Mouse (Mus musculus): Measurements from ENCODE around the gene Abhd10. TPM values are rescaled to one million over a fixed set of nuclear protein-coding genes. Genes with fewer than 3 reads are reported as not detected.

The Abhd10 gene
- total and polyA plus RNA-seq, 3 experiments, result 4.0 to 23.9 (median 16.3) TPM

- no peaks in the 10 kb centered on the region for H3K36me3 ChIP-seq (replicated peaks)
- H3K9me3 ChIP-seq (replicated peaks), result no peaks in the 10 kb centered on the region
- DNase-seq (ENCODE audit: low spot score) (no peak), ATAC-seq (ENCODE audit: extremely low read depth, insufficient number of reproducible peaks, low FRiP score, poor library complexity, severe bottlenecking) (no peak)
- no peak for TF ChIP-seq GATA1 (IDR thresholded peaks at IDR 0.05; ENCODE audit: borderline replicate concordance, low read length)
- no peak for TF ChIP-seq GATA2 (IDR thresholded peaks at IDR 0.05; ENCODE audit: borderline replicate concordance, low read depth, low read length)
- TF ChIP-seq POLR2AphosphoS5 (IDR thresholded peaks at IDR 0.05; ENCODE audit: insufficient replicate concordance, low read depth, low read length), result no peak
- no peak for TF ChIP-seq CTCF (IDR thresholded peaks at IDR 0.05; ENCODE audit: low read depth, low read length)
- TF ChIP-seq TAL1 (conservative IDR thresholded peaks at IDR 0.05; ENCODE audit: low read depth, low read length), result no peak
- no peak overlapping the region for H3K4me3 ChIP-seq (ENCODE audit: low read depth, low read length)
- no peaks in the 10 kb centered on the region for H3K4me1 ChIP-seq (ENCODE audit: insufficient read depth, low read depth, low read length)
- H3K27me3 ChIP-seq (ENCODE audit: insufficient read depth, low read length), result 0 out of 2 replicates have a peak, but pooled peaks cover 3% of the 10 kb centered on the region
Observed at GRCm38 (mm10) chr16:45762859-45763505, 20.2 kb upstream of the Abhd10 start.

DNA sequence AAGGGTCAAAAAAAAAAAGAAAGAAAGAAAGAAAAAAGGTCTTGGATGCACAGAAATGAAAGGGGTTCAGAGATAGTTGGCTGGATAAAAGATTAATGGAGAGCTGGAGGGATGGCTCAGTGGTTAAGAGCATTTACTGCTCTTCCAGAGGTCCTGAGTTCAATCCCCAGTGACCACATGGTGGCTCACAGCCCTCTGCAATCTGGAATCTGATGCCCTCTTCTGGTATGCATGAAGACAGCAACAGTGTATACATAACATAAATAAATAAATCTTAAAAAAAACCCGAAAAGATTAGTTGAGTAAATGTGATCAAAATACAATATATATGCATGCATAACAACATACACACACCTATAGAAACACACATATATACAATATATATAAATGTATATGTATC, 18.7 kb upstream of the Abhd10 start:
- Histone ChIP-seq H3K4me3 (ENCODE audit: low read depth, low read length) (no peak overlapping the region), H3K4me1 (ENCODE audit: insufficient read depth, low read depth, low read length) (no peaks in the 10 kb centered on the region), H3K36me3 (replicated peaks) (no peaks in the 10 kb centered on the region), H3K27me3 (ENCODE audit: insufficient read depth, low read length) (0 out of 2 replicates have a peak, but pooled peaks cover 3% of the 10 kb centered on the region), H3K9me3 (replicated peaks) (no peaks in the 10 kb centered on the region)
- TF ChIP-seq GATA2 (IDR thresholded peaks at IDR 0.05; ENCODE audit: borderline replicate concordance, low read depth, low read length), result no peak
- no peak for TF ChIP-seq GATA1 (IDR thresholded peaks at IDR 0.05; ENCODE audit: borderline replicate concordance, low read length)
- TF ChIP-seq POLR2AphosphoS5 (IDR thresholded peaks at IDR 0.05; ENCODE audit: insufficient replicate concordance, low read depth, low read length), result no peak
- no peak for TF ChIP-seq CTCF (IDR thresholded peaks at IDR 0.05; ENCODE audit: low read depth, low read length)
- TF ChIP-seq TAL1 (conservative IDR thresholded peaks at IDR 0.05; ENCODE audit: low read depth, low read length), result no peak
- DNase-seq (ENCODE audit: low spot score) (no peak), ATAC-seq (ENCODE audit: extremely low read depth, insufficient number of reproducible peaks, low FRiP score, poor library complexity, severe bottlenecking) (no peak)

DNA sequence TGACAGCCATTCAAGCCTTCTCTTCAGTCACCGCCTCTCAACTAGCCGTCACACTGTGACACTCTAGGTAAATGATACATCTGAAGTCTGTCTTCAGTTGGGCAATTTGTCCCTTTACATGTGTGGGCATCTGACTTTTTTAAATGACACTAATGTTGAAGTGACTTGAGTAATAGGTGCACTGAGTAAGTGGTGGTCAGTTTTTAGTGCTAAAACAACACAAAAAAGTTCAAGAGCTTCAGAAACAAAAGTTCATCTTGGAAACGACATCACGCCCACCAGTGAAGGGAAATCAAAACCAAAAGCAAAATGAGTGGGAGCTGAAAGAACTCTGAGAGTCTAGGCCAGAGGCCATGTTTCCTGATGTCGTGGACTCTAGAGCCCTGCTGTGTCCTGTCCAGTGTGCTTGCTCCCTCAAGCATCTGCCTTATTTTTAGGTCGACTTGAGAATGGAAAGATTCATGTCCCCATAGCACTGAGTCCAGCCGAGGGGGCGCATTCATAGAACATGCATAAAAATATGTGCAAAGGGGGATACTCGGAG, 16.0 kb upstream of the Abhd10 start:
- H3K27me3 ChIP-seq (ENCODE audit: insufficient read depth, low read length), result no peaks in the 10 kb centered on the region
- H3K4me1 ChIP-seq (ENCODE audit: insufficient read depth, low read depth, low read length), result no peaks in the 10 kb centered on the region
- ATAC-seq (ENCODE audit: extremely low read depth, insufficient number of reproducible peaks, low FRiP score, poor library complexity, severe bottlenecking) (no peak), DNase-seq (ENCODE audit: low spot score) (no peak)
- no peaks in the 10 kb centered on the region for H3K9me3 ChIP-seq (replicated peaks)
- TF ChIP-seq GATA1 (IDR thresholded peaks at IDR 0.05; ENCODE audit: borderline replicate concordance, low read length), result no peak
- no peak for TF ChIP-seq CTCF (IDR thresholded peaks at IDR 0.05; ENCODE audit: low read depth, low read length)
- TF ChIP-seq POLR2AphosphoS5 (IDR thresholded peaks at IDR 0.05; ENCODE audit: insufficient replicate concordance, low read depth, low read length), result no peak
- no peak for TF ChIP-seq GATA2 (IDR thresholded peaks at IDR 0.05; ENCODE audit: borderline replicate concordance, low read depth, low read length)
- no peak for TF ChIP-seq TAL1 (conservative IDR thresholded peaks at IDR 0.05; ENCODE audit: low read depth, low read length)
- no peak overlapping the region for H3K4me3 ChIP-seq (ENCODE audit: low read depth, low read length)
- no peaks in the 10 kb centered on the region for H3K36me3 ChIP-seq (replicated peaks)

DNA sequence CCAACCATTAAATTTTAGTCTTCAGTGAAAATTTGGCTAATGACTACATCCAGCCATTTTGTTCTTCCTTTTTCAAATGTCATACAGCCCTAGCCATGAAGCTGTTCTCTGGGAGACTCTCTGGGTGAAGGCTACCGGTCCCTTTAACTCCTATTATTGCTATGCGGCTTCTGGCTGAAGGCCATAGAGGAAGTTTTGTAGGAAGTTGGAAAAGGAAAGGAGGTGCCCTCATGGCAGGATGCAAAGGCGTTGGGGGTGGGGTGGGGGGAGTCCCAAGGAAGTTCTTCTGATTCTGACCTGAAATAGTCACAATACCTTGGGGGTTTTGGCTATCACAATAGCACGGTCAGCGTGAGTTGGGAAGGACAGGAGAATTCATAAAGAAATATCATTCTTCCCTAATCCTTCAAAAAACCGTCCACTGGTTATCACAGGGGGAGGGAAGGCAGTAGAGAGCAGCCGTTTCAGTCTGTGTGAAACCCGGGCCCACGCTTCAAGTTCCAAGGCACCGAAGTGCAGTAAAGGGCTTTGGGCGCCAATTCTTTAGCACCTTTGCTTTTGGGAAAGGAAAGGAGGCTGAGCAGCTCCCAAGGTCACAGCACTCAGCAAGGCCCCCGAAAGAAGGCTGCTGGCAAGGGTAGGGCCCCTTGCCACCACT, 14.8 kb upstream of the Abhd10 start:
- ATAC-seq (ENCODE audit: extremely low read depth, insufficient number of reproducible peaks, low FRiP score, poor library complexity, severe bottlenecking) (no peak), DNase-seq (ENCODE audit: low spot score) (no peak)
- no peak overlapping the region for H3K4me3 ChIP-seq (ENCODE audit: low read depth, low read length)
- H3K27me3 ChIP-seq (ENCODE audit: insufficient read depth, low read length), result no peaks in the 10 kb centered on the region
- no peaks in the 10 kb centered on the region for H3K4me1 ChIP-seq (ENCODE audit: insufficient read depth, low read depth, low read length)
- H3K9me3 ChIP-seq (replicated peaks), result no peaks in the 10 kb centered on the region
- no peaks in the 10 kb centered on the region for H3K36me3 ChIP-seq (replicated peaks)
- TF ChIP-seq CTCF (IDR thresholded peaks at IDR 0.05; ENCODE audit: low read depth, low read length), result no peak
- TF ChIP-seq POLR2AphosphoS5 (IDR thresholded peaks at IDR 0.05; ENCODE audit: insufficient replicate concordance, low read depth, low read length), result no peak
- TF ChIP-seq GATA2 (IDR thresholded peaks at IDR 0.05; ENCODE audit: borderline replicate concordance, low read depth, low read length), result no peak
- no peak for TF ChIP-seq GATA1 (IDR thresholded peaks at IDR 0.05; ENCODE audit: borderline replicate concordance, low read length)
- no peak for TF ChIP-seq TAL1 (conservative IDR thresholded peaks at IDR 0.05; ENCODE audit: low read depth, low read length)

- TF ChIP-seq GATA2 (IDR thresholded peaks at IDR 0.05; ENCODE audit: borderline replicate concordance, low read depth, low read length) (no peak), POLR2AphosphoS5 (IDR thresholded peaks at IDR 0.05; ENCODE audit: insufficient replicate concordance, low read depth, low read length) (no peak), CTCF (IDR thresholded peaks at IDR 0.05; ENCODE audit: low read depth, low read length) (no peak), GATA1 (IDR thresholded peaks at IDR 0.05; ENCODE audit: borderline replicate concordance, low read length) (no peak), TAL1 (conservative IDR thresholded peaks at IDR 0.05; ENCODE audit: low read depth, low read length) (no peak)
- ATAC-seq (ENCODE audit: extremely low read depth, insufficient number of reproducible peaks, low FRiP score, poor library complexity, severe bottlenecking), result peak; percentile 70
- Histone ChIP-seq H3K36me3 (replicated peaks) (no peaks in the 10 kb centered on the region), H3K4me3 (ENCODE audit: low read depth, low read length) (no peak overlapping the region), H3K4me1 (ENCODE audit: insufficient read depth, low read depth, low read length) (no peaks in the 10 kb centered on the region), H3K9me3 (replicated peaks) (no peaks in the 10 kb centered on the region), H3K27me3 (ENCODE audit: insufficient read depth, low read length) (no peaks in the 10 kb centered on the region)
- peak; percentile 4 for DNase-seq (ENCODE audit: low spot score)
Observed at GRCm38 (mm10) chr16:45756855-45757254, 14.1 kb upstream of the Abhd10 start.

DNA sequence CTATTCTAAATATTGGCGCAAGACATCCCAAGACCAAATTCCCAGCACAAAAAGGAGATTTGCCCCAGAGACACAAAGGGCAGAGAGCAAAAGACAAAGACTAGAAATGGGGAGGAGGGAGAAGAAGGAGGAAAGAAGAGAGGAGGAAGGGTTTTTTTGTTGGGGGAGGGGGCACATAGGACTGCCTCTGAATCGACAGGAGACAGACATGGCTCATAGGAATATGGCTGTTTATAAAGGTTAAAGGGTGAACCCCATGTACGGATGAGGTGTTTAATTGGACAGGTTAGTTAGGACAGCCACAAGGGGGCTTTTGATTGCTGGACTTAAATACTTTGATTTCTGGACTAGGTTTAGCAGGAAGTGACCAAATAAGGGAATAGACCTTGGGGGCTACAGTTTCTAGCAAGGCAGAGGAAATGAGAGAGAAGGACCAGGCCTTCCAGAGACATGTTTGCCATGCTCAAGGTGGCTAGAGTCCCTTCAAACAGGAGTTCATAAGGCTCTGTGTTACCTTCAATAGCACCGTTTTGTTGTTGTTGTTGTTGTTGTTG, 913 bp upstream of the Abhd10 start:
- ATAC-seq (ENCODE audit: extremely low read depth, insufficient number of reproducible peaks, low FRiP score, poor library complexity, severe bottlenecking) (no peak), DNase-seq (ENCODE audit: low spot score) (no peak)
- no peak overlapping the region for H3K4me3 ChIP-seq (ENCODE audit: low read depth, low read length)
- no peaks in the 10 kb centered on the region for H3K9me3 ChIP-seq (replicated peaks)
- peaks cover 10% of the 10 kb centered on the region for H3K4me1 ChIP-seq (ENCODE audit: insufficient read depth, low read depth, low read length)
- H3K27me3 ChIP-seq (ENCODE audit: insufficient read depth, low read length), result no peaks in the 10 kb centered on the region
- TF ChIP-seq GATA2 (IDR thresholded peaks at IDR 0.05; ENCODE audit: borderline replicate concordance, low read depth, low read length) (no peak), TAL1 (conservative IDR thresholded peaks at IDR 0.05; ENCODE audit: low read depth, low read length) (no peak), POLR2AphosphoS5 (IDR thresholded peaks at IDR 0.05; ENCODE audit: insufficient replicate concordance, low read depth, low read length) (no peak), CTCF (IDR thresholded peaks at IDR 0.05; ENCODE audit: low read depth, low read length) (no peak), GATA1 (IDR thresholded peaks at IDR 0.05; ENCODE audit: borderline replicate concordance, low read length) (no peak)
- peaks cover 11% of the 10 kb centered on the region for H3K36me3 ChIP-seq (replicated peaks)

Data from G1E (cell line).